In genomic region chr5:122647256-122647924, GRCm38 (mm10) we compare ENCODE assay signal across 13 mouse cellular contexts. TPM values are rescaled to one million over a fixed set of nuclear protein-coding genes. Genes with fewer than 3 reads are reported as not detected.
A peak's percentile ranks its signal among the peaks of the same experiment; 100 is the strongest.
DNase-seq lines count a peak whose midpoint lies in the region; ATAC-seq lines count a peak whose summit lies in the region.
"Had no signal": no experiment of that assay in that cellular context is flagged by ENCODE, and none has a peak within 500 bp of the region (broad histone marks: within the 10 kb centered on the region; RNA-seq: fewer than 3 reads in every experiment).

No protein-coding gene starts in this region.

- 70% methylated on average over 9 of the region's 9 CpGs for WGBS in forebrain, embryonic 14.5 days
- 73% methylated on average over 9 of the region's 9 CpGs for WGBS in forebrain, embryonic 13.5 days
- 67% methylated on average over 9 of the region's 9 CpGs for WGBS in limb, embryonic 13.5 days
- WGBS in limb, embryonic 10.5 days = 81% methylated on average over 9 of the region's 9 CpGs

- H3K27me3 ChIP-seq in forebrain, embryonic 14.5 days (replicated peaks; ENCODE audit: control insufficient read depth, insufficient read depth, low read length) = no peaks in the 10 kb centered on the region
- H3K27me3 ChIP-seq in forebrain, embryonic 13.5 days = 0 out of 2 replicates have a peak, but pooled peaks cover 3% of the 10 kb centered on the region
- no peaks in the 10 kb centered on the region for H3K27me3 ChIP-seq in limb, embryonic 13.5 days
- no peaks in the 10 kb centered on the region for H3K27me3 ChIP-seq in limb, embryonic 10.5 days (ENCODE audit: low read depth, poor library complexity, severe bottlenecking)
- no peaks in the 10 kb centered on the region for H3K27me3 ChIP-seq in splenic B cell, adult 2 months (ENCODE audit: control insufficient read depth, insufficient read depth, low read length, poor library complexity, severe bottlenecking)
- H3K27me3 ChIP-seq: limb, embryonic 12.5 days had no signal

- no peak overlapping the region for H3K4me3 ChIP-seq in forebrain, embryonic 14.5 days (ENCODE audit: low read depth, low read length)
- no peak overlapping the region for H3K4me3 ChIP-seq in forebrain, embryonic 13.5 days
- no peak overlapping the region for H3K4me3 ChIP-seq in limb, embryonic 13.5 days
- H3K4me3 ChIP-seq in limb, embryonic 10.5 days = no peak overlapping the region
- H3K4me3 ChIP-seq: erythroblast, embryonic 14.5 days; gastrocnemius, adult 2 months; limb, embryonic 12.5 days had no signal

- ATAC-seq in forebrain, embryonic 14.5 days = no peak
- ATAC-seq in forebrain, embryonic 13.5 days = no peak
- ATAC-seq in limb, embryonic 13.5 days (ENCODE audit: low FRiP score, low read depth) = peak; percentile 51; the same call in 1 of the 2 replicates
- ATAC-seq: lung, postnatal 0 days had no signal

- H3K4me1 ChIP-seq in forebrain, embryonic 14.5 days (ENCODE audit: control insufficient read depth, insufficient read depth, low read length) = no peaks in the 10 kb centered on the region
- peaks cover 3% of the 10 kb centered on the region; the same call in 1 of the 2 replicates for H3K4me1 ChIP-seq in forebrain, embryonic 13.5 days
- H3K4me1 ChIP-seq in limb, embryonic 13.5 days = 0 out of 2 replicates have a peak, but pooled peaks cover 2% of the 10 kb centered on the region
- H3K4me1 ChIP-seq in limb, embryonic 10.5 days = 0 out of 2 replicates have a peak, but pooled peaks cover 7% of the 10 kb centered on the region

- DNase-seq in forebrain, embryonic 14.5 days (ENCODE audit: low spot score) = peak; percentile 40
- no peak for DNase-seq in limb, embryonic 10.5 days (ENCODE audit: low spot score)
- peak; percentile 64 for DNase-seq in induced T-regulatory cell, adult 2 months (ENCODE audit: low read depth)
- DNase-seq in splenic B cell, adult 2 months (ENCODE audit: low read depth, low spot score) = peak; percentile 53
- no peak for DNase-seq in right cerebral cortex, postnatal 14 days
- DNase-seq in adrenal gland, adult (ENCODE audit: inconsistent age in 2 of 2, low spot score in 1 of 2) = no peak
- DNase-seq: gastrocnemius, adult 2 months; kidney, adult 11 months had no signal

- no peak overlapping the region for H3K4me2 ChIP-seq in forebrain, embryonic 14.5 days (ENCODE audit: low read length)
- H3K4me2 ChIP-seq in forebrain, embryonic 13.5 days = no peak overlapping the region
- H3K4me2 ChIP-seq in limb, embryonic 13.5 days (replicated peaks) = no peak overlapping the region
- H3K4me2 ChIP-seq: limb, embryonic 12.5 days had no signal

- no peak overlapping the region for H3K27ac ChIP-seq in forebrain, embryonic 14.5 days (ENCODE audit: low read depth, low read length)
- H3K27ac ChIP-seq in forebrain, embryonic 13.5 days = no peak overlapping the region
- peak overlapping the region; percentile 8; the same call in 1 of the 2 replicates for H3K27ac ChIP-seq in limb, embryonic 13.5 days
- no peak overlapping the region for H3K27ac ChIP-seq in limb, embryonic 10.5 days
- H3K27ac ChIP-seq: gastrocnemius, adult 2 months; limb, embryonic 12.5 days had no signal

- H3K9me3 ChIP-seq in forebrain, embryonic 14.5 days (replicated peaks; ENCODE audit: control insufficient read depth, low read length) = no peaks in the 10 kb centered on the region
- H3K9me3 ChIP-seq in forebrain, embryonic 13.5 days (replicated peaks) = no peaks in the 10 kb centered on the region
- no peaks in the 10 kb centered on the region for H3K9me3 ChIP-seq in limb, embryonic 13.5 days
- no peaks in the 10 kb centered on the region for H3K9me3 ChIP-seq in limb, embryonic 10.5 days (replicated peaks)

- H3K9ac ChIP-seq in forebrain, embryonic 14.5 days (ENCODE audit: low read length) = no peak overlapping the region
- H3K9ac ChIP-seq in forebrain, embryonic 13.5 days = no peak overlapping the region
- no peak overlapping the region for H3K9ac ChIP-seq in limb, embryonic 13.5 days
- H3K9ac ChIP-seq: limb, embryonic 12.5 days had no signal

- H3K36me3 ChIP-seq in forebrain, embryonic 14.5 days (ENCODE audit: control insufficient read depth, insufficient read depth, low read length) = no peaks in the 10 kb centered on the region
- H3K36me3 ChIP-seq in forebrain, embryonic 13.5 days (ENCODE audit: poor library complexity, severe bottlenecking) = no peaks in the 10 kb centered on the region
- no peaks in the 10 kb centered on the region for H3K36me3 ChIP-seq in limb, embryonic 13.5 days
- H3K36me3 ChIP-seq in limb, embryonic 10.5 days = no peaks in the 10 kb centered on the region
- H3K36me3 ChIP-seq in splenic B cell, adult 2 months (ENCODE audit: control insufficient read depth, insufficient read depth, low read length, poor library complexity, severe bottlenecking) = no peaks in the 10 kb centered on the region
- H3K36me3 ChIP-seq: limb, embryonic 12.5 days had no signal

RNA-seq across cellular contexts. Expression of gene P2rx7, which starts 3.7 kb away (rescaled TPM):
- polyA plus RNA-seq in forebrain, embryonic 14.5 days (2014; fragmentation: Nextera tagmentation; extraction: Ambion mirVana) = 1.5 and 1.7 TPM in 2 replicates
- 0.69 and 0.85 TPM in 2 replicates for polyA plus RNA-seq in forebrain, embryonic 13.5 days (2015; fragmentation: Nextera tagmentation; extraction: Ambion mirVana)
- 1.2 TPM in 2 replicates for polyA plus RNA-seq in limb, embryonic 13.5 days (2015; fragmentation: Nextera tagmentation; extraction: Ambion mirVana)
- polyA plus RNA-seq in limb, embryonic 10.5 days (2016; fragmentation: Nextera tagmentation; extraction: Ambion mirVana) = 0.08 TPM in 1 of 2 replicates, not detected in the other
- polyA plus RNA-seq: erythroblast, embryonic 14.5 days had no signal

RNA-seq across cellular contexts. Expression of gene Ift81, which starts 33.1 kb away (rescaled TPM):
- 48.9 and 67.6 TPM in 2 replicates for polyA plus RNA-seq in forebrain, embryonic 14.5 days (2014; fragmentation: Nextera tagmentation; extraction: Ambion mirVana)
- polyA plus RNA-seq in forebrain, embryonic 13.5 days (2015; fragmentation: Nextera tagmentation; extraction: Ambion mirVana) = 63.2 and 69.7 TPM in 2 replicates
- polyA plus RNA-seq in limb, embryonic 13.5 days (2015; fragmentation: Nextera tagmentation; extraction: Ambion mirVana) = 48.7 and 50.7 TPM in 2 replicates
- 35.3 and 42.2 TPM in 2 replicates for polyA plus RNA-seq in limb, embryonic 10.5 days (2016; fragmentation: Nextera tagmentation; extraction: Ambion mirVana)
- polyA plus RNA-seq: erythroblast, embryonic 14.5 days had no signal

RNA-seq across cellular contexts. Expression of gene P2rx4, which starts 60.0 kb away (rescaled TPM):
- polyA plus RNA-seq in forebrain, embryonic 14.5 days (2014; fragmentation: Nextera tagmentation; extraction: Ambion mirVana) = 6.6 and 8.6 TPM in 2 replicates
- 6.2 and 6.8 TPM in 2 replicates for polyA plus RNA-seq in forebrain, embryonic 13.5 days (2015; fragmentation: Nextera tagmentation; extraction: Ambion mirVana)
- polyA plus RNA-seq in limb, embryonic 13.5 days (2015; fragmentation: Nextera tagmentation; extraction: Ambion mirVana) = 16.1 and 16.8 TPM in 2 replicates
- 3.5 and 4.1 TPM in 2 replicates for polyA plus RNA-seq in limb, embryonic 10.5 days (2016; fragmentation: Nextera tagmentation; extraction: Ambion mirVana)

Comparison
In these comparisons a context has a peak if more than half of its experiments do, and no peak if none do; other contexts are left out.
1. DNase-seq: peak in forebrain, embryonic 14.5 days (single experiment), induced T-regulatory cell, adult 2 months (single experiment) and splenic B cell, adult 2 months (single experiment); none in limb, embryonic 10.5 days (single experiment), right cerebral cortex, postnatal 14 days (single experiment) and adrenal gland, adult (0 of 2).